ENCODE assay signal across 7 mouse cellular contexts in the genomic region with DNA sequence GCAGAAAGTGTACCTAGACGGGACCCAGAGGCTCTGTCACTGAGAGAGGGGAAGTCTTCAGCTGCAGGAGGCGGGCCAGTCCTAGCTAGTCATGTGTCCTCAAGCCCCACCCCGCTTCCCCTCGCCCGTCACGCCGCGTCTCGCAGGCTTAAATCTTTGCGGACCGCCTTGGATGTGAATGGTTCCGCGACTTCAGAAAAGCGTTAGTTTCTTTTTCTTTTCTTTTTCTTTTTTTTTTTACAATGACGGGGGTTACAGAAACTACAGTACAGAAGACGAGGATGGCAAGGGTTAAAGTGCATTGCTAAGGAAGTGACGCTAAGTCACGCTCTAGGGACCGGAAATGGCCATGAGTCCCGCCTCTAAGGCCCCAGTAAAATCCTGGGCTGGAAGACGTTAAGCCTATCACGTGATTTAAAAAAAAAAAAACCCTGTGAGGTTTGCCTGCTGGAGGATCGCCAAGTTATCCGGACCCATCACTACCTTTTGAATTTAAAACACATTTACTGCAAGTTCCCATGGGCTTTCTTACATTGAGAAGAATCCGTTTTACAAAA. TPM values are rescaled to one million over a fixed set of nuclear protein-coding genes. Genes with fewer than 3 reads are reported as not detected.
DNase-seq lines count a peak whose midpoint lies in the region; ATAC-seq and TF ChIP-seq lines count a peak whose summit lies in the region.

No protein-coding gene starts in this region.

- TF ChIP-seq CTCF in intestine, postnatal 0 days (IDR thresholded peaks at IDR 0.05; ENCODE audit: low read depth), result no peak
- TF ChIP-seq CTCF in small intestine, adult 2 months (IDR thresholded peaks at IDR 0.05; ENCODE audit: extremely low read depth, insufficient read length, insufficient replicate concordance, low read depth, low read length), result no peak

- peak overlapping the region; percentile 98 for H3K27ac ChIP-seq in embryonic facial prominence, embryonic 10.5 days (replicated peaks)
- H3K27ac ChIP-seq in intestine, postnatal 0 days (ENCODE audit: low read depth, low read length), result peak overlapping the region; percentile 99
- H3K27ac ChIP-seq in midbrain, embryonic 12.5 days (replicated peaks), result peak overlapping the region; percentile 98
- H3K27ac ChIP-seq in small intestine, adult 2 months (ENCODE audit: insufficient read depth, low read depth, low read length), result peak overlapping the region; percentile 100

- peak; percentile 86 for ATAC-seq in intestine, postnatal 0 days
- ATAC-seq in midbrain, embryonic 12.5 days (ENCODE audit: low FRiP score, low read depth), result peak; percentile 88

- DNase-seq in adrenal gland, postnatal 10 days, result peak; percentile 87
- DNase-seq in embryonic facial prominence, embryonic 10.5 days (ENCODE audit: low spot score), result peak; percentile 85
- peak; percentile 94 for DNase-seq in gonadal fat pad, adult 2 months (ENCODE audit: low read depth)
- DNase-seq in left cerebral cortex, postnatal 4 days, result peak; percentile 86

- H3K9ac ChIP-seq in intestine, postnatal 0 days (ENCODE audit: low read depth, low read length), result peak overlapping the region; percentile 95
- H3K9ac ChIP-seq in midbrain, embryonic 12.5 days (replicated peaks), result peak overlapping the region; percentile 91

- peak overlapping the region; percentile 98 for H3K4me3 ChIP-seq in embryonic facial prominence, embryonic 10.5 days
- H3K4me3 ChIP-seq in intestine, postnatal 0 days (ENCODE audit: low read depth, low read length), result peak overlapping the region; percentile 97
- H3K4me3 ChIP-seq in midbrain, embryonic 12.5 days, result peak overlapping the region; percentile 96
- H3K4me3 ChIP-seq in small intestine, adult 2 months (ENCODE audit: low read depth, low read length), result peak overlapping the region; percentile 96

- peak overlapping the region; percentile 90 for H3K4me2 ChIP-seq in intestine, postnatal 0 days (replicated peaks; ENCODE audit: low read depth)
- H3K4me2 ChIP-seq in midbrain, embryonic 12.5 days (replicated peaks), result peak overlapping the region; percentile 90

- H3K36me3 ChIP-seq in embryonic facial prominence, embryonic 10.5 days (replicated peaks), result no peaks in the 10 kb centered on the region
- H3K36me3 ChIP-seq in intestine, postnatal 0 days (ENCODE audit: control insufficient read depth, insufficient read depth), result no peaks in the 10 kb centered on the region
- H3K36me3 ChIP-seq in midbrain, embryonic 12.5 days, result no peaks in the 10 kb centered on the region
- H3K36me3 ChIP-seq in small intestine, adult 2 months (ENCODE audit: control insufficient read depth, insufficient read depth, low read length), result no peaks in the 10 kb centered on the region

- peak; percentile 79; the same call in 1 of the 2 replicates for TF ChIP-seq POLR2A in small intestine, adult 2 months (IDR thresholded peaks at IDR 0.05; ENCODE audit: low read depth, low read length)

- WGBS in embryonic facial prominence, embryonic 10.5 days, result under 1% methylated on average over 25 of the region's 25 CpGs
- under 1% methylated on average over 25 of the region's 25 CpGs for WGBS in intestine, postnatal 0 days
- under 1% methylated on average over 25 of the region's 25 CpGs for WGBS in midbrain, embryonic 12.5 days
- WGBS in small intestine, adult 2 months, result under 1% methylated on average over 25 of the region's 25 CpGs

- intact Hi-C loops in left cerebral cortex, postnatal 4 days (cut with DNase I), result no loop called here

- no peaks in the 10 kb centered on the region for H3K9me3 ChIP-seq in embryonic facial prominence, embryonic 10.5 days
- no peaks in the 10 kb centered on the region for H3K9me3 ChIP-seq in intestine, postnatal 0 days (ENCODE audit: control insufficient read depth)
- no peaks in the 10 kb centered on the region for H3K9me3 ChIP-seq in midbrain, embryonic 12.5 days

- H3K4me1 ChIP-seq in embryonic facial prominence, embryonic 10.5 days, result peaks cover 19% of the 10 kb centered on the region
- 0 out of 2 replicates have a peak, but pooled peaks cover 7% of the 10 kb centered on the region for H3K4me1 ChIP-seq in intestine, postnatal 0 days (replicated peaks; ENCODE audit: control insufficient read depth, insufficient read depth, low read length)
- peaks cover 16% of the 10 kb centered on the region for H3K4me1 ChIP-seq in midbrain, embryonic 12.5 days
- no peaks in the 10 kb centered on the region for H3K4me1 ChIP-seq in small intestine, adult 2 months (ENCODE audit: control insufficient read depth, insufficient read depth, insufficient read length, low read length)

- H3K27me3 ChIP-seq in embryonic facial prominence, embryonic 10.5 days (replicated peaks; ENCODE audit: low read depth, poor library complexity, severe bottlenecking), result no peaks in the 10 kb centered on the region
- H3K27me3 ChIP-seq in intestine, postnatal 0 days (replicated peaks; ENCODE audit: control insufficient read depth, insufficient read depth, low read length), result no peaks in the 10 kb centered on the region
- H3K27me3 ChIP-seq in midbrain, embryonic 12.5 days, result no peaks in the 10 kb centered on the region
- H3K27me3 ChIP-seq in small intestine, adult 2 months (ENCODE audit: control insufficient read depth, insufficient read depth, low read length), result no peaks in the 10 kb centered on the region

RNA-seq across cellular contexts. Expression of gene Atp6v1a, which starts 0.4 kb away (rescaled TPM):
- total RNA-seq in adrenal gland, postnatal 10 days (2021), result 10 to 100 TPM; 91.4 to 92.3 TPM
- 40.5 and 42.8 TPM in 2 replicates for polyA plus RNA-seq in embryonic facial prominence, embryonic 10.5 days (2016; fragmentation: Nextera tagmentation; extraction: Ambion mirVana)
- 35.7 and 40.7 TPM in 2 replicates for polyA plus RNA-seq in gonadal fat pad, adult 2 months (2012; rRNA removed)
- 60.7 and 62.6 TPM in 2 replicates for polyA plus RNA-seq in intestine, postnatal 0 days (2015; fragmentation: Nextera tagmentation; extraction: Ambion mirVana)
- total RNA-seq in left cerebral cortex, postnatal 4 days (2021), result 100 to 1,000 TPM; 237 to 255 TPM
- 54.6 and 59.8 TPM in 2 replicates for polyA plus RNA-seq in midbrain, embryonic 12.5 days (2016; fragmentation: Nextera tagmentation; extraction: Ambion mirVana)
- polyA plus RNA-seq in small intestine, adult 2 months (2012; rRNA removed), result 3.0 and 5.9 TPM in 2 replicates

RNA-seq across cellular contexts. Expression of gene Naa50, which starts 0.6 kb away (rescaled TPM):
- total RNA-seq in adrenal gland, postnatal 10 days (2021), result 10 to 100 TPM; 82.8 to 85.7 TPM
- polyA plus RNA-seq in embryonic facial prominence, embryonic 10.5 days (2016; fragmentation: Nextera tagmentation; extraction: Ambion mirVana), result 133 and 135 TPM in 2 replicates
- polyA plus RNA-seq in gonadal fat pad, adult 2 months (2012; rRNA removed), result 6.3 and 10.0 TPM in 2 replicates
- polyA plus RNA-seq in intestine, postnatal 0 days (2015; fragmentation: Nextera tagmentation; extraction: Ambion mirVana), result 38.6 and 40.1 TPM in 2 replicates
- total RNA-seq in left cerebral cortex, postnatal 4 days (2021), result 10 to 100 TPM; 56.0 to 60.5 TPM
- polyA plus RNA-seq in midbrain, embryonic 12.5 days (2016; fragmentation: Nextera tagmentation; extraction: Ambion mirVana), result 101 and 106 TPM in 2 replicates
- polyA plus RNA-seq in small intestine, adult 2 months (2012; rRNA removed), result 4.0 and 7.7 TPM in 2 replicates

RNA-seq across cellular contexts. Expression of gene Usf3, which starts 34.0 kb away (rescaled TPM):
- total RNA-seq in adrenal gland, postnatal 10 days (2021), result 10 to 100 TPM; 19.7 to 24.1 TPM
- 2.6 TPM in 2 replicates for polyA plus RNA-seq in embryonic facial prominence, embryonic 10.5 days (2016; fragmentation: Nextera tagmentation; extraction: Ambion mirVana)
- 7.9 and 11.6 TPM in 2 replicates for polyA plus RNA-seq in gonadal fat pad, adult 2 months (2012; rRNA removed)
- polyA plus RNA-seq in intestine, postnatal 0 days (2015; fragmentation: Nextera tagmentation; extraction: Ambion mirVana), result 2.1 and 2.3 TPM in 2 replicates
- 10 to 100 TPM; 27.7 to 27.9 TPM for total RNA-seq in left cerebral cortex, postnatal 4 days (2021)
- polyA plus RNA-seq in midbrain, embryonic 12.5 days (2016; fragmentation: Nextera tagmentation; extraction: Ambion mirVana), result 4.1 TPM in 2 replicates
- 3.4 and 6.7 TPM in 2 replicates for polyA plus RNA-seq in small intestine, adult 2 months (2012; rRNA removed)

Comparison
In these comparisons a context has a peak if more than half of its experiments do, and no peak if none do; other contexts are left out.
1. Peak in every context shown above with its lines: DNase-seq, ATAC-seq, H3K4me3 ChIP-seq and H3K27ac ChIP-seq.